Mouse (Mus musculus) embryonic fibroblast, embryonic 13.5 days (primary cell): ENCODE measurements around the gene Arhgap9.

Experiments used
- CTCF ChIP-seq: IDR thresholded peaks from 2 replicates; pipeline ENCODE4 v1.5.1; 2011; ENCODE audit warnings: mild to moderate bottlenecking, control low read depth, low read length, moderate library complexity, borderline replicate concordance; ENCODE audit not compliant: insufficient read depth
- POLR2A ChIP-seq: IDR thresholded peaks from 2 replicates; pipeline ENCODE4 v1.6.1; 2011; ENCODE audit warnings: low read depth, mild to moderate bottlenecking, control low read depth, low read length, moderate library complexity

GRCm38 (mm10) chr10:127322669-127323068 is 905 bp downstream of the Arhgap9 start:
- no peak for TF ChIP-seq CTCF
- no peak for TF ChIP-seq POLR2A
